Comparison of ENCODE assay signal across 25 mouse cellular contexts in genomic region chr8:13075044-13075443, GRCm38 (mm10). TPM values are rescaled to one million over a fixed set of nuclear protein-coding genes. Genes with fewer than 3 reads are reported as not detected.
DNase-seq lines count a peak whose midpoint lies in the region; ATAC-seq lines count a peak whose summit lies in the region.
"Had no signal": no experiment of that assay in that cellular context is flagged by ENCODE, and none has a peak within 500 bp of the region (broad histone marks: within the 10 kb centered on the region; RNA-seq: fewer than 3 reads in every experiment).

No protein-coding gene starts in this region.

- H3K27me3 ChIP-seq in hindbrain, embryonic 13.5 days = no peaks in the 10 kb centered on the region
- H3K27me3 ChIP-seq: embryonic facial prominence, embryonic 12.5 days; hindbrain, embryonic 15.5 days; intestine, embryonic 15.5 days had no signal

- H3K36me3 ChIP-seq in hindbrain, embryonic 13.5 days = peaks cover 82% of the 10 kb centered on the region

- peak; percentile 69 for DNase-seq in 416B (ENCODE audit: low read depth)
- peak; percentile 66 to 69 for DNase-seq in lung, adult 18-20 months
- peak; percentile 42 to 80 for DNase-seq in lung, postnatal 4 days
- no peak for DNase-seq in cerebellum, postnatal 10 days
- DNase-seq in cerebellum, adult 18-20 months = no peak
- DNase-seq: B cell, adult 2 months; cerebellum, adult 9-10 months; gastrocnemius, postnatal 10 days; lung, embryonic 14.5 days; right cerebral cortex, postnatal 25 days; thymus, postnatal 4 days had no signal

- no peaks in the 10 kb centered on the region for H3K9me3 ChIP-seq in hindbrain, embryonic 13.5 days
- H3K9me3 ChIP-seq: embryonic facial prominence, embryonic 12.5 days; hindbrain, embryonic 15.5 days; intestine, embryonic 15.5 days; midbrain, embryonic 10.5 days had no signal

- ATAC-seq in granulocyte monocyte progenitor cell, adult 5-6 weeks (replicated peaks; ENCODE audit: poor library complexity, severe bottlenecking) = peak; percentile 96
- ATAC-seq in erythroblast, adult 5-6 weeks (replicated peaks; ENCODE audit: low FRiP score, poor library complexity, severe bottlenecking) = no peak
- no peak for ATAC-seq in hindbrain, embryonic 13.5 days (ENCODE audit: low FRiP score)
- ATAC-seq: forebrain, embryonic 14.5 days; intestine, embryonic 15.5 days had no signal

- WGBS in hindbrain, embryonic 13.5 days = 94% methylated on average over 8 of the region's 8 CpGs

- H3K27ac ChIP-seq in hindbrain, embryonic 13.5 days = no peak overlapping the region
- H3K27ac ChIP-seq: embryonic facial prominence, embryonic 12.5 days; hindbrain, embryonic 15.5 days; intestine, embryonic 15.5 days; midbrain, embryonic 10.5 days had no signal

- H3K9ac ChIP-seq in hindbrain, embryonic 13.5 days = no peak overlapping the region
- H3K9ac ChIP-seq: embryonic facial prominence, embryonic 12.5 days; hindbrain, embryonic 15.5 days; intestine, embryonic 15.5 days; lung, embryonic 14.5 days had no signal

- no peak overlapping the region for H3K4me3 ChIP-seq in hindbrain, embryonic 13.5 days
- H3K4me3 ChIP-seq: embryonic facial prominence, embryonic 12.5 days; hindbrain, embryonic 15.5 days; intestine, embryonic 15.5 days; midbrain, embryonic 10.5 days had no signal

- H3K4me1 ChIP-seq in hindbrain, embryonic 13.5 days (replicated peaks) = no peaks in the 10 kb centered on the region
- H3K4me1 ChIP-seq: embryonic facial prominence, embryonic 12.5 days; hindbrain, embryonic 15.5 days; intestine, embryonic 15.5 days; midbrain, embryonic 10.5 days had no signal

- H3K4me2 ChIP-seq in hindbrain, embryonic 13.5 days = no peak overlapping the region
- H3K4me2 ChIP-seq: embryonic facial prominence, embryonic 12.5 days; hindbrain, embryonic 15.5 days; intestine, embryonic 15.5 days; lung, embryonic 14.5 days had no signal

RNA-seq across cellular contexts. Expression of gene Proz, which starts 14.3 kb away (rescaled TPM):
- not detected in 2 replicates for total RNA-seq in granulocyte monocyte progenitor cell, adult 5-6 weeks (2014; fragmentation: Nextera tagmentation)
- 0.09 and 0.21 TPM in 2 replicates for total RNA-seq in granulocyte monocyte progenitor cell, adult 5-6 weeks (2017)
- total RNA-seq in erythroblast, adult 5-6 weeks (2015; ENCODE audit: low replicate concordance) = not detected in 2 replicates
- total RNA-seq in erythroblast, adult 5-6 weeks (2017; ENCODE audit: low replicate concordance) = not detected in 2 replicates
- 0.73 and 1.1 TPM in 2 replicates for polyA plus RNA-seq in hindbrain, embryonic 13.5 days (2015; fragmentation: Nextera tagmentation; extraction: Ambion mirVana)
- total RNA-seq: layer of hippocampus, postnatal 14 days; left cerebral cortex, postnatal 36 days; midbrain, postnatal 0 days had no signal

RNA-seq across cellular contexts. Expression of gene Pcid2, which starts 30.2 kb away (rescaled TPM):
- total RNA-seq in granulocyte monocyte progenitor cell, adult 5-6 weeks (2014; fragmentation: Nextera tagmentation) = 26.4 and 28.0 TPM in 2 replicates
- 17.1 and 20.2 TPM in 2 replicates for total RNA-seq in granulocyte monocyte progenitor cell, adult 5-6 weeks (2017)
- total RNA-seq in erythroblast, adult 5-6 weeks (2015; ENCODE audit: low replicate concordance) = 7.5 and 8.6 TPM in 2 replicates
- 7.8 and 12.1 TPM in 2 replicates for total RNA-seq in erythroblast, adult 5-6 weeks (2017; ENCODE audit: low replicate concordance)
- polyA plus RNA-seq in hindbrain, embryonic 13.5 days (2015; fragmentation: Nextera tagmentation; extraction: Ambion mirVana) = 41.7 and 44.3 TPM in 2 replicates

RNA-seq across cellular contexts. Expression of gene Cul4a, which starts 30.4 kb away (rescaled TPM):
- 69.2 and 91.5 TPM in 2 replicates for total RNA-seq in granulocyte monocyte progenitor cell, adult 5-6 weeks (2014; fragmentation: Nextera tagmentation)
- total RNA-seq in granulocyte monocyte progenitor cell, adult 5-6 weeks (2017) = 76.6 and 97.6 TPM in 2 replicates
- total RNA-seq in erythroblast, adult 5-6 weeks (2015; ENCODE audit: low replicate concordance) = 390 and 405 TPM in 2 replicates
- total RNA-seq in erythroblast, adult 5-6 weeks (2017; ENCODE audit: low replicate concordance) = 552 and 664 TPM in 2 replicates
- 71.7 and 73.0 TPM in 2 replicates for polyA plus RNA-seq in hindbrain, embryonic 13.5 days (2015; fragmentation: Nextera tagmentation; extraction: Ambion mirVana)

RNA-seq across cellular contexts. Expression of gene F10, which starts 37.9 kb away (rescaled TPM):
- 27.7 and 33.4 TPM in 2 replicates for total RNA-seq in granulocyte monocyte progenitor cell, adult 5-6 weeks (2014; fragmentation: Nextera tagmentation)
- 21.3 and 23.1 TPM in 2 replicates for total RNA-seq in granulocyte monocyte progenitor cell, adult 5-6 weeks (2017)
- 0.77 and 17.6 TPM in 2 replicates for total RNA-seq in erythroblast, adult 5-6 weeks (2015; ENCODE audit: low replicate concordance)
- total RNA-seq in erythroblast, adult 5-6 weeks (2017; ENCODE audit: low replicate concordance) = 15.5 and 20.8 TPM in 2 replicates
- polyA plus RNA-seq in hindbrain, embryonic 13.5 days (2015; fragmentation: Nextera tagmentation; extraction: Ambion mirVana) = 0.61 and 0.69 TPM in 2 replicates
- total RNA-seq: layer of hippocampus, postnatal 14 days; left cerebral cortex, postnatal 36 days; midbrain, postnatal 0 days had no signal
- polyA plus RNA-seq: forebrain, embryonic 14.5 days had no signal

RNA-seq across cellular contexts. Expression of gene F7, which starts 49.2 kb away (rescaled TPM):
- 1.3 TPM in 1 of 2 replicates, not detected in the other for total RNA-seq in granulocyte monocyte progenitor cell, adult 5-6 weeks (2014; fragmentation: Nextera tagmentation)
- total RNA-seq in granulocyte monocyte progenitor cell, adult 5-6 weeks (2017) = 0.46 and 1.0 TPM in 2 replicates
- not detected in 2 replicates for total RNA-seq in erythroblast, adult 5-6 weeks (2015; ENCODE audit: low replicate concordance)
- total RNA-seq in erythroblast, adult 5-6 weeks (2017; ENCODE audit: low replicate concordance) = not detected in 2 replicates
- 0.13 TPM in 1 of 2 replicates, not detected in the other for polyA plus RNA-seq in hindbrain, embryonic 13.5 days (2015; fragmentation: Nextera tagmentation; extraction: Ambion mirVana)
- total RNA-seq: gastrocnemius, postnatal 10 days; left cerebral cortex, postnatal 36 days; midbrain, postnatal 0 days had no signal
- polyA plus RNA-seq: embryonic facial prominence, embryonic 12.5 days; forebrain, embryonic 14.5 days; heart, postnatal 0 days; kidney, embryonic 14.5 days; stomach, embryonic 14.5 days had no signal

Comparison
In these comparisons a context has a peak if more than half of its experiments do, and no peak if none do; other contexts are left out.
1. DNase-seq: peak in 416B (single experiment), lung, adult 18-20 months (2 of 2) and lung, postnatal 4 days (2 of 2); none in cerebellum, postnatal 10 days (0 of 2) and cerebellum, adult 18-20 months (0 of 2).